Mouse (Mus musculus): ENCODE measurements around the gene Renbp.

DNA sequence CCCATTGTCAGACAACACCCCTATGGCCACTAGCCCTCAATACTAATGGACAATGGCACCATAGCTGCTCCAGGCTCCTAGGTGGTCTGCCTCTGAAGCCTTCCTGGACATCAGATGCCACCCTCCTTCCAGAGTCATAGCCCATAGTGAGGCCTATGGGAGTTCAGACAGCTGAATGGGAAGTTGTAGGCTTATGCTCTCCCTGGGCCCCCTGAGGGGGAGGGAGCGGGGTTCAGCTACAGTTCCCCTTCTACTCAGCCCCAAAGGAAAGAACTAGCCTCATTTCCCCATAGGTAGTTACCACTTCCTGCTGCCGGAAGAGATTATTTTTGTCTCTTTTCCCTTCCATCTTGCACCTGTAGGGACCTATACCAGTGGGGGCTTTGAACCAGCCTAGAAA is 19.1 kb downstream of the Renbp start:
- TF ChIP-seq POLR2A (IDR thresholded peaks at IDR 0.05; ENCODE audit: extremely low read depth, insufficient read depth, low read length), result no peak
- TF ChIP-seq CTCF (IDR thresholded peaks at IDR 0.05; ENCODE audit: extremely low read depth, insufficient read depth, low read length), result no peak
